Mouse (Mus musculus) forelimb bud, embryonic 11.5 days (tissue): ENCODE measurements around the gene Olfr1220.

ENCODE experiments used
- DNase-seq: peaks from one replicate; pipeline ENCODE4 v3.0.0-alpha.2; 2012; ENCODE audit warnings: low read depth, low spot score

Olfr1220 gene

GRCm38 (mm10) chr2:89106735-89107134 is at the start of gene Olfr1220:
Gene Olfr1220 (minus strand): TSS chr2:89106835.
- no peak for DNase-seq

DNA sequence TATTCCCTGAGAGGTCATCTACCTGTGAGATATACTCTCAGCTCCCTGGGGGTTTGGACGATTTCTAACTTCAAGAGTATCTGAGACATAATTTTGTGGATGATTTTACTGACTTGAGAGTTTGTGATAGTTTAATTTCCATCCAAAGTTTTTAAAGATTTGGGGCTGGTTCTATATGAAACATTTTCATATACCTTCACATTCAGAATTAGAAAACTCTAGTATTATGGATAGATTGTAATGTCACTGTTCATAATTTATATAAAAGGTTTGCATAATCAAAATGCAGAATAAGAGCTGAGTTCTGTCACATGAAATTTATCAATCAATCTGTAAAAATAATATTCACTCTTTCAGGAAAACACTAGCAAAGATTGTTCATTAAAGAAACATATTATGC is 44.8 kb upstream of the Olfr1220 start, which contains the start of gene Olfr1223:
Gene Olfr1223 (minus strand): TSS at position 101 of the 400 bp plus-strand sequence.
- DNase-seq = no peak

DNA sequence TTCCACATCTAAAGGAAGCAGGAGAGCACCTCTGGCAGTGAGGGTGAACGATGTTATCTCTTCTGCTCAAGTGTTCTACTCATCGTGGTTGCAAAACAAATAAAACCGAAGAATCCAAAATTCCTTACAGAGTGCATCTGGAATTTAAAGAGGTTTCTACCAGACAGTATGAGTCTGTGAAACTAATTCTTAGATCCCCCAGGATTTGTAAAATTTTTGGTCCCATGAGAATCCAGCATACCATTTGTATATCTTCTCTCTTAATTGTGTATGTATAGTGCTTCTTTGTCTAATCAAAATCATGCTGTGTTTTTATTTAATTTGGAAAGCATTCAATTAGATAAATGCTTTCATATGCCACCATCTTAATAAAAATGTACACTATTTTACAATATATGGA is 26.3 kb upstream of the Olfr1220 start, which contains the start of gene Olfr1222:
Gene Olfr1222 (minus strand): TSS at position 101 of the 400 bp plus-strand sequence.
- DNase-seq = no peak

GRCm38 (mm10) chr2:89117183-89117582 is 10.5 kb upstream of the Olfr1220 start, which contains the start of gene Olfr1221:
Gene Olfr1221 (minus strand): TSS chr2:89117283.
- DNase-seq = no peak

- DNase-seq = no peak
These were observed 984 bp downstream of the Olfr1220 start for GRCm38 (mm10) chr2:89105651-89106050.

GRCm38 (mm10) chr2:89093848-89094247 is 12.8 kb downstream of the Olfr1220 start:
- no peak for DNase-seq

DNA sequence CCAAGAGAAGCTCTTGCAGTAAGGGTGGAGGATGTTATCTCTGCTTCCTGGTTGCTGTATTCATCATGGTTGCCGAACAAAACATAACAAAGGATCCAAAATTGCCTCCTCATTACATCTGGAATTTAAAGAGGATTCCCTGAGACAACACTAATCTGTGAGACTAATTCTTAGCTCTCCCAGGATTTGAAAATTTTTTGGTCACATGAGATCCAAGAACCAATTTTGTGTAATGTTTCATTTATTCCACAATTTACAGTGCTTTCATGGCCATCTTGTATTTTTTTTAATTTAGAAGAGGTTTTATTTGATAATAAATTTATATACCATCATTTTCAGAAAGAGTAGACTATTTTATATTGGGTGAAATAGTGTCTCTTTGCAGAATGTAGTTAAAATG is 23.2 kb downstream of the Olfr1220 start, which contains the start of gene Olfr1219:
Gene Olfr1219 (minus strand): TSS at position 101 of the 400 bp plus-strand sequence.
- DNase-seq = no peak

DNA sequence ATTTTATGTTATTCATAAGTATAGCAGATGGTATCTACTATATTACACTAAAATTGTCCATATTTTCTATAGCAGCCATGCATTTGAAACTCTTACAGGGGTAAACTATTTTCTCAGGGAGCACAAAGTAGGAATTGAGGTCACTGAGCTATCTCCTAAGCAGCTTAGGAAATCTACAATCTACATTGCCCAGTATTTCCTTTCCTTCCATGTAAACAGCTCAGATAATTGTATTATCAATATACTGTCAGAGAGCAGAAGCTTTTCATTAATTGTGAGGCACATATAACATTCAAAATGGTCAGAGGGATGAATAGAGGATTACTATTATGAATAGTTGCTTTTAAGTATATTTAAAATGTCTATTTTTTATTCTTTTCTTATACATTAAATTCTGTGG is 25.1 kb downstream of the Olfr1220 start:
- no peak for DNase-seq

GRCm38 (mm10) chr2:89061087-89061486 is 45.5 kb downstream of the Olfr1220 start, which contains the start of gene Olfr1218:
Gene Olfr1218 (minus strand): TSS chr2:89061187.
- DNase-seq = no peak
